In the genomic region with DNA sequence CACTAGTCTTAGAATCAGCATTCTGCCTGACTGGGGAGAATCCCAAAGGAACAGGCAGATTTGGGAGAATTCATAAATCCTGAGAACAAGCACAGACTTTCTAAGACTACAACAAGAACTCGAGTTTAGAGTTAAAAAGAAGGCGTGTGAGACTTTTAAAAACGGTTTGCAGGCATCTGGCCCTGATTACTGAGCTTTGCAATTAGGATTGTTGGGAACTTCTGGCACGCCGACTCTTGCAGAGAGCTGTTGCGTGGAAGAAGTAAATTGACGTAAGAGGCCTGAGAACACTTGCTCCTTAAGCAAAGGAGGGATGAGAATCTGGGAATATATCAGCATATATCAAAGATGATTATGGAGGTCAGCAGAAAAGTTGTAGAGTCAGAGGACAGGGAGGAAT, we compare ENCODE assay signal across 20 mouse cellular contexts.
DNase-seq lines count a peak whose midpoint lies in the region; ATAC-seq lines count a peak whose summit lies in the region.
"Had no signal": no experiment of that assay in that cellular context is flagged by ENCODE, and none has a peak within 500 bp of the region (broad histone marks: within the 10 kb centered on the region; RNA-seq: fewer than 3 reads in every experiment).

No protein-coding gene starts in this region.

- peak; percentile 11 for DNase-seq in embryo, embryonic 10.5 days (ENCODE audit: low spot score)
- DNase-seq in embryo, embryonic 9.5 days (ENCODE audit: extremely low spot score), result no peak
- DNase-seq in frontal cortex, postnatal 36 days (ENCODE audit: low spot score in 2 of 2), result peak; percentile 33 to 66
- DNase-seq in left cerebral cortex, postnatal 14 days (ENCODE audit: low spot score in 2 of 2), result peak; percentile 39 to 68
- peak; percentile 37 for DNase-seq in right cerebral cortex, postnatal 25 days
- no peak for DNase-seq in cerebellum, adult 18-20 months
- DNase-seq in gastrocnemius, adult 8-10 months (ENCODE audit: low spot score in 2 of 2), result no peak
- DNase-seq: adrenal gland, adult 2 months; cerebellum, postnatal 36 days; gastrocnemius, adult 2 months; heart, postnatal 4 days; kidney, postnatal 25 days; lung, postnatal 36 days; midbrain, embryonic 14.5 days; spleen, adult 18-20 months had no signal

- no peaks in the 10 kb centered on the region for H3K36me3 ChIP-seq in kidney, embryonic 14.5 days (ENCODE audit: control insufficient read depth, insufficient read depth, low read length)
- H3K36me3 ChIP-seq: intestine, embryonic 15.5 days; liver, embryonic 15.5 days; neural tube, embryonic 13.5 days had no signal

- H3K9ac ChIP-seq in kidney, embryonic 14.5 days (ENCODE audit: low read depth, low read length), result no peak overlapping the region
- H3K9ac ChIP-seq: intestine, embryonic 15.5 days; liver, embryonic 15.5 days; neural tube, embryonic 13.5 days had no signal

- H3K9me3 ChIP-seq in kidney, embryonic 14.5 days (ENCODE audit: control insufficient read depth, low read length), result no peaks in the 10 kb centered on the region
- H3K9me3 ChIP-seq: intestine, embryonic 15.5 days; liver, embryonic 15.5 days; neural tube, embryonic 13.5 days had no signal

- H3K4me1 ChIP-seq in kidney, embryonic 14.5 days (ENCODE audit: control insufficient read depth, insufficient read depth, low read length), result no peaks in the 10 kb centered on the region
- H3K4me1 ChIP-seq: intestine, embryonic 15.5 days; liver, embryonic 15.5 days; neural tube, embryonic 13.5 days had no signal

- no peak overlapping the region for H3K4me3 ChIP-seq in kidney, embryonic 14.5 days (ENCODE audit: low read length)
- H3K4me3 ChIP-seq: gastrocnemius, adult 2 months; intestine, embryonic 15.5 days; liver, embryonic 15.5 days; neural tube, embryonic 13.5 days had no signal

- H3K4me2 ChIP-seq in kidney, embryonic 14.5 days (replicated peaks; ENCODE audit: low read depth, low read length), result no peak overlapping the region
- H3K4me2 ChIP-seq: intestine, embryonic 15.5 days; liver, embryonic 15.5 days; neural tube, embryonic 13.5 days had no signal

- no peak for ATAC-seq in kidney, embryonic 14.5 days (ENCODE audit: low FRiP score, low TSS enrichment)
- ATAC-seq: intestine, embryonic 15.5 days; Patski had no signal

- H3K27me3 ChIP-seq in kidney, embryonic 14.5 days (ENCODE audit: control insufficient read depth, insufficient read depth, low read length), result no peaks in the 10 kb centered on the region
- H3K27me3 ChIP-seq: intestine, embryonic 15.5 days; liver, embryonic 15.5 days; neural tube, embryonic 13.5 days; Patski had no signal

- no peak overlapping the region for H3K27ac ChIP-seq in kidney, embryonic 14.5 days (ENCODE audit: low read depth, low read length)
- H3K27ac ChIP-seq: gastrocnemius, adult 2 months; intestine, embryonic 15.5 days; liver, embryonic 15.5 days; neural tube, embryonic 13.5 days had no signal

- 71% methylated on average over 7 of the region's 7 CpGs for whole genome bisulfite sequencing in kidney, embryonic 14.5 days

- intact Hi-C loops in left cerebral cortex, postnatal 14 days (cut with DNase I), result loop anchor here (10.0 kb wide), 1 partner anchor 162 kb away; no protein-coding TSS in a partner anchor

Comparison
In these comparisons a context has a peak if more than half of its experiments do, and no peak if none do; other contexts are left out.
1. DNase-seq: peak in embryo, embryonic 10.5 days (single experiment), frontal cortex, postnatal 36 days (2 of 2), left cerebral cortex, postnatal 14 days (2 of 2) and right cerebral cortex, postnatal 25 days (single experiment); none in embryo, embryonic 9.5 days (single experiment), cerebellum, adult 18-20 months (0 of 2) and gastrocnemius, adult 8-10 months (0 of 2).